Mouse (Mus musculus) cortical plate, adult 2 months (tissue): ENCODE measurements around the gene Stox1.

Experiments used
- CTCF ChIP-seq: fragments of 200-500 bp; IDR thresholded peaks from 2 replicates; pipeline ENCODE4 v1.5.1; 2011; ENCODE audit warnings: mild to moderate bottlenecking, control low read depth, low read length; ENCODE audit not compliant: insufficient read depth; ENCODE audit errors: extremely low read depth
- POLR2A ChIP-seq: fragments of 200-500 bp; IDR thresholded peaks from 2 replicates; pipeline ENCODE4 v1.6.1; 2011; ENCODE audit warnings: mild to moderate bottlenecking, low read length, control low read depth; ENCODE audit not compliant: insufficient read depth; ENCODE audit errors: extremely low read depth

DNA sequence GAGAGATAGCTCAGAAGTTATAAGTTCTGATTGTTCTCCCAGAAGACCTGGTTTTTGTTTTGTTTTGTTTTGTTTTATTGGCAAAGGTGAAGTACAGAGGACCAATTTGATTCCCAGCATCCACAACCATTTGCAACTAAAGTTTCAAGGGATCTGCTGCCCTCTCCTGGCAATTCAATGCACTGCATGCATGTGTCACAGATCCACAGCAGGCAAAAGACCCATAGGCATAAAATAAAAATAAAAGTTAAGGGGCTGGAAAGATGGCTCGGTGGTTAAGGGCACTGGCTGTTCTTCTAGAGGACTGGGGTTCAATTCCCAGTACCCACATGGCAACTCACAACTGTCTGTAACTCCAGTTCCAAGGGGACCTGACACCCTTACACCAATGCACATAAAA is 46.1 kb downstream of the Stox1 start:
- TF ChIP-seq CTCF (no peak), POLR2A (no peak)
